Mouse (Mus musculus) gastrocnemius, adult 2 months (tissue): ENCODE data around the gene Olfr678. TPM values are rescaled to one million over a fixed set of nuclear protein-coding genes. Genes with fewer than 3 reads are reported as not detected.
"Not testable (repeated sequence)": the region's sequence is repeated elsewhere in the genome, so short reads cannot be mapped to it uniquely, and the experiment has no call there.

Experiments used
- DNase-seq: peaks from one replicate; pipeline ENCODE4 v3.0.0; 2022
- H3K27ac ChIP-seq: fragments of 200-600 bp; 2 replicates; pipeline ENCODE4 v1.8.1; 2022; ENCODE audit warnings: mild to moderate bottlenecking
- H3K4me3 ChIP-seq: fragments of 200-600 bp; 2 replicates; pipeline ENCODE4 v1.8.1; 2022; ENCODE audit warnings: mild to moderate bottlenecking, moderate library complexity
- CTCF ChIP-seq: fragments of 200-600 bp; IDR thresholded peaks from 2 replicates; pipeline ENCODE4 v1.8.1; 2022; ENCODE audit warnings: antibody characterized with exemption, mild to moderate bottlenecking, moderate library complexity
- intact Hi-C: fragments of 180-260 bp; cut with DNase I; formaldehyde crosslinking; loops from one replicate; pipeline ENCODE4 v1.15.1; 2025
- long read RNA-seq, 2 experiments: library from polyadenylated mRNA; stranded (forward); transcript quantifications; one replicate each; pipeline ENCODE4 v2.0.0; 2021
- total RNA-seq, 2 experiments: library from RNA; stranded (reverse); gene quantifications; 2 replicates each; pipeline ENCODE4 v1.2.3; 2021

Gene Olfr678
- total RNA-seq: not detected
- long read RNA-seq, experiment 1: 0 reads
- long read RNA-seq, experiment 2: 0 reads

DNA sequence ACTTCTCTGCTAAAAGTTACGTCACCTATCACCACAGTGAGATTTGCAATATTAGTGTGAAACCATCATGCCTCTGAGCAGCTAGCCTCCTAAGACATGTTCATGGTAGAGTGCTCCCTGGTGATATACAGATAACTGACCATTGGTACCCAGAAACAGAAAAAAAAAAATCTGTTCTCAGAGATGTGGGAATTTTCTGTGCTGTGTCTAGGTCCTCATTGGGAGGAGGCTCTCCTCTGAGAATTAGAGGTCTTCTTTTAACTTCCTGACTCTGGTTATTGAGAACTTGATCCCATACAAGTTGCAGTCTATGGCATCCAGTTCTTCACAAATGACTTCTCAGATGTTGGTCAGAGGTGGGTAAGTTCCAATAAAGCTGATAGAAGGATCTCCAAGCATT lies at the start of gene Olfr678:
Gene Olfr678, plus strand, starts transcription at position 301 of the 400 bp plus-strand sequence.
- no peak for TF ChIP-seq CTCF
- Histone ChIP-seq H3K4me3 (no peak within 1 kb of the TSS), H3K27ac (no peak within 1 kb of the TSS)
- no peak for DNase-seq
- intact Hi-C loops: no loop called here

GRCm38 (mm10) chr7:105022530-105022929 lies 41.7 kb upstream of the Olfr678 start:
- H3K27ac ChIP-seq: no peak overlapping the region
- H3K4me3 ChIP-seq: no peak overlapping the region
- no peak for TF ChIP-seq CTCF
- no peak for DNase-seq
- intact Hi-C loops: no loop called here

DNA sequence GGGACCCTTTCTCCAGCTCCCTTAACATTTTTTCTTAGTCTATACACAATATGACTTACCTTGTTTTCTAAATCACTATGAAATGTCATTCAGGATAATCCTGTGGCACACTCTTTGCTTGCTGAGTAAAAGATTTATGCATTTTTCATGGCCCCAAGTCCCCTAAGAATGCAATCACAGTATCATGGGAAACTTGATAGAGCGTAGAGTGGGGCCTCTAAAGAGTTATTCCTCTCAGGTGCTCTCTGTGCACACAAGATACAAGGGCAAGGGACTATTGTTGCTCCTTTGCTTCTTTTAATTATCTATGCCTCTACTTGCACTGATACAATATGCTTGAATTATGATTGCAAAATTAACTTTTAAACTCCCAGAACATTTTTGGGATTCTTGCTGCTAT lies 35.9 kb upstream of the Olfr678 start, which contains the start of gene Olfr675:
Gene Olfr675, minus strand, starts transcription at position 101 of the 400 bp plus-strand sequence.
- Histone ChIP-seq H3K27ac (no peak within 1 kb of the TSS), H3K4me3 (no peak within 1 kb of the TSS)
- intact Hi-C loops: no loop called here
- no peak for TF ChIP-seq CTCF
- DNase-seq: no peak

GRCm38 (mm10) chr7:105032398-105032797 lies 31.9 kb upstream of the Olfr678 start, which contains the start of gene Olfr676:
Olfr676 (plus strand) TSS chr7:105032698.
- no peak for TF ChIP-seq CTCF
- Histone ChIP-seq H3K27ac (no peak within 1 kb of the TSS), H3K4me3 (no peak within 1 kb of the TSS)
- DNase-seq: no peak
- intact Hi-C loops: no loop called here

- H3K27ac ChIP-seq, H3K4me3 ChIP-seq, DNase-seq, intact Hi-C loops: not testable (repeated sequence)
Measured at GRCm38 (mm10) chr7:105033836-105034235, 30.4 kb upstream of the Olfr678 start.

DNA sequence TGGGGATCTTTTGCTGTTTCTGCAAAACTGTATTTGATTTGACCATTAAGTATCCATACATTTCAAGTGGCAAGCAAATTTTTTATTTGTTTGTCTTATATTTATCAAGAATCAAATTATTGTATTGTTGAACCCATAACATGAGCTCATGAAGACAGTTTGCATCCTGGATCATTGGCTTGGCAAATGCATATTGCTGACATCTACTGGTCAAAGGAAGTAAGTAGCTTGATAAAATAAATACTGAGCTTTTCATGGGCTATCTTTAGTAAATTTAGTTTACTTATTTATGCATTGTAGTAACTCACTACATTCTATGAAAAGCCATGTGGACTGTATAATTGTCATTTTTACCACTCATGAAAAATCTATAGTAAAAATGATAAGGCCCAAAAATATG lies 5.3 kb upstream of the Olfr678 start:
- Histone ChIP-seq H3K4me3 (no peak overlapping the region), H3K27ac (no peak overlapping the region)
- TF ChIP-seq CTCF: no peak
- intact Hi-C loops: no loop called here
- DNase-seq: no peak

DNA sequence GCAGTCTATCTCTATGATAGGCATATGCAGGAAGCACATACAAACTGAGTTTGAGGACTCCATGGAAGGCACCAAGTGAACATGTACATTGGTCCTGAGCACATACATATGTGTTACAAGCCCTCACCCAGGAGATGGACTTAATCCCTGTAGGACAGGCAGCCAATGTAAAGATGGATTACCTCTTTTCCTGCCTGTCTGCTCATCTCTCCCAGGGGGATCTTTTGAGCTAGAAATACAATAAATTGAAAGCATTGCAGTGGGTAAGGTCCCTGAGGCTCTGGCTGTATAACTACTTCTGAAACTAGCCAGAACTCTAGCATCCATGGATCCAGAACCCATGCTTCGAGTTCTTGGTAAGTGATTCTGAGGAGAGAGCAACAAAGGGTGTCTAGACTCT lies 16.6 kb downstream of the Olfr678 start, which contains the start of gene Olfr679:
Gene Olfr679, plus strand, starts transcription at position 301 of the 400 bp plus-strand sequence.
- DNase-seq: no peak
- intact Hi-C loops: no loop called here
- no peak within 1 kb of the TSS for H3K27ac ChIP-seq
- H3K4me3 ChIP-seq: no peak within 1 kb of the TSS
- TF ChIP-seq CTCF: no peak

DNA sequence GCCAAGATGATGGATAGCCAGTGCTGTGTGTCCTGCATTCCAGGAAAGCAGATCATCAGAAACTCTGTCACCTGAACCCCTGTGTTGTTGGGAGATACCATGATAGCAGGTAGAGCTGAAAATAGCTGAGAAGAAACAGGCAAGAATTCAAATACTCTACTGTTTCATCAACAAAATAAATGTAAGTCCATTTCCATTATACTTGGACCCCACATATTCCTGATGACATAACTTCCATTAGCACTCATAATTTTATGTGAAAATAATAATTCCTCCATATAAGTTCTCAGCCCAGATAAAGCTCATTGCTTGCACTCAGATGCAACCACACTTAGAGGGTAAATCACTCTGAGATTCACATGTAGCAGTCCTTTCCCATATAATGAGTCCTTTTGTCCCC lies 28.4 kb downstream of the Olfr678 start, which contains the start of gene Olfr680-ps1:
Gene Olfr680-ps1, minus strand, starts transcription at position 101 of the 400 bp plus-strand sequence.
- DNase-seq, H3K4me3 ChIP-seq, intact Hi-C loops, H3K27ac ChIP-seq: not testable (repeated sequence)

DNA sequence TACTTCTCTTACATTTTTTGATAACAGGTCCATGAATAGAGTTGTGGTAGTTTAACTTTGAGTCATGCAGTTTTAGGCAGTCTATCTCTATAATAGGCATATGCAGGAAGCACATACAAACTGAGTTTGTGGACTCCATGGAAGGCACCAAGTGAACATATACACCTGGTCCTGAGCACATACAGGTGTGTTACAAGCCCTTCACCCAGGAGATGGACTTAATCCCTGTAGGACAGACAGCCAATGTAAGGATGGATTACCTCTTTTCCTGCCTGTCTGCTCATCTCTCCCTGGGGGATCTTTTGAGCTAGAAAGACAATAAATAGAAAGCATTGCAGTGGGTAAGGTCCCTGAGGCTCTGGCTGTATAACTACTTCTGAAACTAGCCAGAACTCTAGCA lies 52.3 kb downstream of the Olfr678 start, which contains the start of gene Olfr681:
Gene Olfr681, plus strand, starts transcription at position 301 of the 400 bp plus-strand sequence.
- no peak for DNase-seq
- intact Hi-C loops: no loop called here
- Histone ChIP-seq H3K4me3 (no peak within 1 kb of the TSS), H3K27ac (no peak within 1 kb of the TSS)
- TF ChIP-seq CTCF: no peak

Other genes with a start within 250 kb of the Olfr678 start
- not detected for gene Usp17lb, start 221.9 kb upstream of the Olfr678 start, total RNA-seq
- gene Usp17la, start 207.5 kb upstream of the Olfr678 start, total RNA-seq: not detected
- gene Olfr665, start 186.4 kb upstream of the Olfr678 start, total RNA-seq: not detected
- not detected for gene Olfr666, start 168.5 kb upstream of the Olfr678 start, total RNA-seq
- gene Olfr667, start 143.0 kb upstream of the Olfr678 start, total RNA-seq: not detected
- not detected for gene Olfr668, start 136.4 kb upstream of the Olfr678 start, total RNA-seq
- gene Olfr669, start 130.2 kb upstream of the Olfr678 start, total RNA-seq: not detected
- not detected for gene Olfr670, start 101.9 kb upstream of the Olfr678 start, total RNA-seq
- gene Olfr671, start 85.3 kb upstream of the Olfr678 start, total RNA-seq: not detected
- not detected for gene Olfr672, start 62.4 kb upstream of the Olfr678 start, total RNA-seq
- gene Olfr675, start 36.0 kb upstream of the Olfr678 start, total RNA-seq: not detected
- gene Olfr676, start 31.8 kb upstream of the Olfr678 start, total RNA-seq: not detected
- not detected for gene Olfr677, start 13.1 kb upstream of the Olfr678 start, total RNA-seq
- not detected for gene Olfr679, start 16.7 kb downstream of the Olfr678 start, total RNA-seq
- gene Olfr680-ps1, start 28.3 kb downstream of the Olfr678 start, total RNA-seq: not detected
- gene Olfr681, start 52.4 kb downstream of the Olfr678 start, total RNA-seq: not detected
- not detected for gene Olfr683, start 82.5 kb downstream of the Olfr678 start, total RNA-seq
- not detected for gene Olfr684, start 99.2 kb downstream of the Olfr678 start, total RNA-seq
- gene Olfr685, start 121.5 kb downstream of the Olfr678 start, total RNA-seq: not detected
- not detected for gene Olfr686, start 143.0 kb downstream of the Olfr678 start, total RNA-seq
- gene Olfr688, start 223.6 kb downstream of the Olfr678 start, total RNA-seq: not detected
- gene Olfr689, start 246.7 kb downstream of the Olfr678 start, total RNA-seq: not detected